Comparison of ENCODE assay signal across 8 mouse cellular contexts in the genomic region with DNA sequence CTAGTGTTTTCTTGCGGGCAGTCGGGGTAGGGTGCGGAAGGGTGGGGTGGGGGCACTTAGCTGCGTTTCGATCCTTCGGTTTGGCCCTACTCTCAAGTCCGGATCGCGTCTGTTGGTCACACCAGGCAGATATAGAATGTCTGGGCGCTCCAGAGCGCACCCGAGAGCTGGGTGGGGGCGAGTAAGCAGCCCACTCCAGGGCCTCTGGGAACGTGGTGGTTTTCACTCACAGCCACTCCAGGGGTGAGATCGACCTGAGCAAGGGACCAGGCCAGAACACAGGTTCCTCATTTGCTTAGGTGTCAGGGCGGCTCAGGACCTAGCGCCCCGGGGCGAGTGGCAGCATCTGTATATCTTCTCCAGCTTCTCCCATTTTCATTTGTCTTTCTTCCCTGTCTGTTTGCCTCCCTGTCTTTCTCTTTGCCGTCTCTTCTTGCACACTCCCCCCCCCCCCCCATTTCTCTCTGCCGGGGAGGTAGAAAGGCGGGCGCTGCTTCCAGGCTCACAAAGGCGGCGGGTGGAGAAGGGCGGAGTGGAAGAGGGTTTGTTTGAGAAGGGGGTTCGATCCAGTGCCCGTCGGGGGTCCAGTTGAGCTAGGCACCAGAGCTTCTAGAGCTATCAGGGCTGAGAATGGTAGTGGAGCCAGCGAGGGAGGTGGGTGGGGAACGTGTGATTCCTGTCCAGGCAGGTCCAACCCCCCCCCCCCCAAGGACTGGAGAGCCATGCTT. TPM values are rescaled to one million over a fixed set of nuclear protein-coding genes. Genes with fewer than 3 reads are reported as not detected.
A peak's percentile ranks its signal among the peaks of the same experiment; 100 is the strongest.
DNase-seq lines count a peak whose midpoint lies in the region; ATAC-seq and TF ChIP-seq lines count a peak whose summit lies in the region.

No protein-coding gene starts in this region.

- H3K9ac ChIP-seq in kidney, embryonic 14.5 days (ENCODE audit: low read depth, low read length) = peak overlapping the region; percentile 93
- peak overlapping the region; percentile 87 for H3K9ac ChIP-seq in embryonic facial prominence, embryonic 12.5 days
- H3K9ac ChIP-seq in intestine, embryonic 16.5 days (ENCODE audit: low read depth, low read length) = peak overlapping the region; percentile 86
- peak overlapping the region; percentile 55 for H3K9ac ChIP-seq in midbrain, postnatal 0 days (replicated peaks; ENCODE audit: low read length, poor library complexity, severe bottlenecking)

- H3K4me3 ChIP-seq in kidney, embryonic 14.5 days (ENCODE audit: low read length) = peak overlapping the region; percentile 70
- H3K4me3 ChIP-seq in embryonic facial prominence, embryonic 12.5 days = peak overlapping the region; percentile 69
- H3K4me3 ChIP-seq in intestine, embryonic 16.5 days (ENCODE audit: low read length) = peak overlapping the region; percentile 68
- H3K4me3 ChIP-seq in midbrain, postnatal 0 days (ENCODE audit: low read depth, low read length) = peak overlapping the region; percentile 57

- H3K36me3 ChIP-seq in kidney, embryonic 14.5 days (ENCODE audit: control insufficient read depth, insufficient read depth, low read length) = no peaks in the 10 kb centered on the region
- H3K36me3 ChIP-seq in embryonic facial prominence, embryonic 12.5 days = no peaks in the 10 kb centered on the region
- no peaks in the 10 kb centered on the region for H3K36me3 ChIP-seq in intestine, embryonic 16.5 days (ENCODE audit: control insufficient read depth, insufficient read depth, low read length)
- no peaks in the 10 kb centered on the region for H3K36me3 ChIP-seq in midbrain, postnatal 0 days (ENCODE audit: insufficient read depth, low read length)

- DNase-seq in kidney, adult 11 months = no peak
- DNase-seq in midbrain, postnatal 0 days (ENCODE audit: low spot score) = no peak
- no peak for DNase-seq in right cerebral cortex, postnatal 4 days
- DNase-seq in natural killer cell, adult 2 months (ENCODE audit: low spot score in 2 of 2) = no peak
- DNase-seq in ovary, postnatal 14 days (ENCODE audit: low spot score) = no peak

- no peaks in the 10 kb centered on the region for H3K27me3 ChIP-seq in kidney, embryonic 14.5 days (ENCODE audit: control insufficient read depth, insufficient read depth, low read length)
- peaks cover 17% of the 10 kb centered on the region; the same call in 1 of the 2 replicates for H3K27me3 ChIP-seq in embryonic facial prominence, embryonic 12.5 days
- H3K27me3 ChIP-seq in intestine, embryonic 16.5 days (replicated peaks; ENCODE audit: control insufficient read depth, insufficient read depth, low read length) = 0 out of 2 replicates have a peak, but pooled peaks cover 7% of the 10 kb centered on the region
- 0 out of 2 replicates have a peak, but pooled peaks cover 5% of the 10 kb centered on the region for H3K27me3 ChIP-seq in midbrain, postnatal 0 days (ENCODE audit: insufficient read depth, low read length)

- WGBS in kidney, embryonic 14.5 days = 32% methylated on average over 31 of the region's 31 CpGs
- WGBS in embryonic facial prominence, embryonic 12.5 days = 28% methylated on average over 30 of the region's 31 CpGs
- WGBS in intestine, embryonic 16.5 days = 19% methylated on average over 29 of the region's 31 CpGs
- WGBS in midbrain, postnatal 0 days = 26% methylated on average over 26 of the region's 31 CpGs

- H3K27ac ChIP-seq in kidney, embryonic 14.5 days (ENCODE audit: low read depth, low read length) = peak overlapping the region; percentile 83; the same call in 1 of the 2 replicates
- H3K27ac ChIP-seq in embryonic facial prominence, embryonic 12.5 days = peak overlapping the region; percentile 89; the same call in 1 of the 2 replicates
- peak overlapping the region; percentile 82 for H3K27ac ChIP-seq in intestine, embryonic 16.5 days (ENCODE audit: low read length)
- 0 out of 2 replicates have a peak overlapping the region, but pooled peaks have one; percentile 43 for H3K27ac ChIP-seq in midbrain, postnatal 0 days (ENCODE audit: low read depth, low read length)

- ATAC-seq in kidney, embryonic 14.5 days (ENCODE audit: low FRiP score, low TSS enrichment) = no peak
- no peak for ATAC-seq in embryonic facial prominence, embryonic 12.5 days (ENCODE audit: insufficient number of reproducible peaks, insufficient read depth, low FRiP score, low TSS enrichment)
- ATAC-seq in intestine, embryonic 16.5 days = no peak; the same call in 1 of the 2 replicates
- no peak for ATAC-seq in midbrain, postnatal 0 days (ENCODE audit: low FRiP score)

- TF ChIP-seq CTCF in midbrain, postnatal 0 days (IDR thresholded peaks at IDR 0.05) = no peak

- peaks cover 11% of the 10 kb centered on the region; the same call in 1 of the 2 replicates for H3K4me1 ChIP-seq in kidney, embryonic 14.5 days (ENCODE audit: control insufficient read depth, insufficient read depth, low read length)
- H3K4me1 ChIP-seq in embryonic facial prominence, embryonic 12.5 days = peaks cover 28% of the 10 kb centered on the region
- peaks cover 17% of the 10 kb centered on the region for H3K4me1 ChIP-seq in intestine, embryonic 16.5 days (ENCODE audit: control insufficient read depth, insufficient read depth, low read length)
- peaks cover 2% of the 10 kb centered on the region; the same call in 1 of the 2 replicates for H3K4me1 ChIP-seq in midbrain, postnatal 0 days (ENCODE audit: insufficient read depth, low read length)

- H3K9me3 ChIP-seq in kidney, embryonic 14.5 days (ENCODE audit: control insufficient read depth, low read length) = no peaks in the 10 kb centered on the region
- H3K9me3 ChIP-seq in embryonic facial prominence, embryonic 12.5 days = no peaks in the 10 kb centered on the region
- no peaks in the 10 kb centered on the region for H3K9me3 ChIP-seq in intestine, embryonic 16.5 days (ENCODE audit: control insufficient read depth, low read length)
- H3K9me3 ChIP-seq in midbrain, postnatal 0 days (ENCODE audit: low read length) = no peaks in the 10 kb centered on the region

- peak overlapping the region; percentile 68 for H3K4me2 ChIP-seq in kidney, embryonic 14.5 days (replicated peaks; ENCODE audit: low read depth, low read length)
- H3K4me2 ChIP-seq in embryonic facial prominence, embryonic 12.5 days (replicated peaks) = peak overlapping the region; percentile 64
- peak overlapping the region; percentile 63 for H3K4me2 ChIP-seq in intestine, embryonic 16.5 days (ENCODE audit: low read depth, low read length)
- peak overlapping the region; percentile 57 for H3K4me2 ChIP-seq in midbrain, postnatal 0 days (ENCODE audit: low read depth, low read length, poor library complexity, severe bottlenecking)

RNA-seq across cellular contexts. Expression of gene Efnb1, which starts 1.4 kb away (rescaled TPM):
- polyA plus RNA-seq in kidney, embryonic 14.5 days (2014; fragmentation: Nextera tagmentation; extraction: Ambion mirVana) = 45.0 and 59.4 TPM in 2 replicates
- 71.1 and 73.6 TPM in 2 replicates for polyA plus RNA-seq in embryonic facial prominence, embryonic 12.5 days (2016; fragmentation: Nextera tagmentation; extraction: Ambion mirVana)
- 18.3 and 19.4 TPM in 2 replicates for polyA plus RNA-seq in intestine, embryonic 16.5 days (2015; fragmentation: Nextera tagmentation; extraction: Ambion mirVana)
- 18.0 and 22.4 TPM in 2 replicates for total RNA-seq in midbrain, postnatal 0 days (2014; rRNA removed)
- polyA plus RNA-seq in midbrain, postnatal 0 days (2015; fragmentation: Nextera tagmentation; extraction: Ambion mirVana) = 12.0 and 13.6 TPM in 2 replicates
